Mouse (Mus musculus) adrenal gland, adult 18-20 months (tissue): ENCODE measurements around the gene Tcl1b2. TPM values are rescaled to one million over a fixed set of nuclear protein-coding genes. Genes with fewer than 3 reads are reported as not detected.
"Not testable (repeated sequence)": the region's sequence is repeated elsewhere in the genome, so short reads cannot be mapped to it uniquely, and the experiment has no call there.

Experiments
- DNase-seq, 2 experiments: peaks; one replicate each; pipeline ENCODE4 v3.0.0; 2021 to 2022; ENCODE audit warnings: low spot score in 2 of 2
- total RNA-seq, 2 experiments: library from RNA; stranded (reverse); gene quantifications; 1 replicate in 1 of 2; 2 replicates in 1 of 2; pipeline ENCODE4 v1.2.3; 2021

Gene Tcl1b2
- total RNA-seq, 2 experiments from 2014 or later = not detected

DNA sequence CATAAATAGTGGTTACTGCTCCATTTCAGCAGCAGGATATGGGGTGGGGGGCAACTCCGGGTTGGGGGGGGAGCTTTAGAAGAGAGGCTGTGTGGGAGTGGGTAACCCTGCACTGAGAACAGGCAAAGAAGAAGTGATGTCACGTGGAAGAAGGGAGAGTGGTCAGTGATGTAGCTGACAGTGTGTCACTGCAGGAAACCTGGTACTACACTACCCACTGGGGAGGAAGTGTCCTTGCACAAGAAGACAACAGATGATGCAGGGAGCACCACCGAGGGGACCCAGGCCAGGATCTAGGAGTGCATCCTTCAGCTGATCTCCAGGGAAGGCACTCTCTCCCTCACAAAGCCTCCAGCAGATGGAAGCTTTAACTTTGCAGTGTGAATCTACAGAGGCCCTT lies 20.9 kb downstream of the Tcl1b2 start:
- DNase-seq = no peak

DNA sequence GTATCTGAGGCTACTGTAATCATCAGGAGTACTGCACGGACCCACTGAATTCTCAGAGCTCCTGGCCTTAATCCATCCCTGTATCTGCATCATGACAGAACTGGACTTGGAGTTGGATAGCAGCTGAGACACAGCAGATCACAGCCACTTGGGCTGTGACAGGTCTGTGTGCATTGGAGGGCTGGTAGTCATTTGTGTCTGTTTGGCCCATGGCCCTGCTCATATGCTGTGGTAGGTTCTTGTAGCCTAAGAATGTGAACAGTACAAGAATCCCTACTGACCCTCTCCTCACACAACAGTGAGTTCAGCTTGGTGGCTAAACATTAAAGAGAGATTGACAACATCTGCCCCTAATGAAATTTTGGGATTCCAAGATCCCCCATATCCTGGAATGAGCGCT lies 27.6 kb downstream of the Tcl1b2 start:
- no peak for DNase-seq

DNA sequence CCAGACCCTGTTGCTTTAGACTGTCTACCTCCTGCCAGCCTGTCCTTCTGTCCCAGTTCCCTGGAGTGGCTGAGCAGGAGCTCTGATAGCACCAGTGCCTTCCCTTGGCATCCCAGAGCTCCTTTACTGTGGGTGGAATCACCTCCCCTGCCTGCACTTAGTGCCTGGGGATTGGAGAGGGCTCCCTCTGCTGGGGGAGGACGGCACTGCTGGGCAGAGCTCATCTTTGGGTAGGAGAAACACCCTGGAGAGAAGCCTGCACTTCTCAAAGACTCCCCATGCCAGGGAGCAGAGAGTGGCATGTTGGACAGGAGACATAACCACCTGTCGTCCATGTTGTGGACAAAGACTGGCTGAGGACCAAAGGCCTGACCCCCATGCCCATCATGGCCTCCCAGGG lies 28.5 kb downstream of the Tcl1b2 start:
- peak; percentile 75 to 77 for DNase-seq

DNA sequence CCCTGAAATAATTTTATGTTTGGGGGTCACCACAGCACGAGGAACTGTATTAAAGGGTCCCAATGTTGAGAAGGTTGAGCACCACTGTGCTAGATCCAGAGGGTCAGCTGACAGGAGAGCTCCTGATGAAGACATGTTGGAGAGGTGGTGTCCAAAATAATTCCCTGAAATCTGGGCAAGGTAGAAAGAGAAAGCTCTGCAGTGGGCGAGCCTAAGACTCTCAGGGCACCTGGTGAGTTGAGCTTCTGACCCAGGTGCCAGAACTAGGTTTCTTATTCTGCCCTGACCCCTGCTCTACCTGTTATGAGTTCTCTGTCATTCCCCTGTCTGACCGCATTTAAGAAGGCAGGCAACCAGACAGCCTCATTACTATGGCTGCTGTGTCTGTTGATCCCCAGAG lies 30.2 kb downstream of the Tcl1b2 start, which contains the start of gene Tcl1b5:
Gene Tcl1b5 (plus strand): TSS at position 301 of the 400 bp plus-strand sequence.
- DNase-seq = not testable (repeated sequence)

DNA sequence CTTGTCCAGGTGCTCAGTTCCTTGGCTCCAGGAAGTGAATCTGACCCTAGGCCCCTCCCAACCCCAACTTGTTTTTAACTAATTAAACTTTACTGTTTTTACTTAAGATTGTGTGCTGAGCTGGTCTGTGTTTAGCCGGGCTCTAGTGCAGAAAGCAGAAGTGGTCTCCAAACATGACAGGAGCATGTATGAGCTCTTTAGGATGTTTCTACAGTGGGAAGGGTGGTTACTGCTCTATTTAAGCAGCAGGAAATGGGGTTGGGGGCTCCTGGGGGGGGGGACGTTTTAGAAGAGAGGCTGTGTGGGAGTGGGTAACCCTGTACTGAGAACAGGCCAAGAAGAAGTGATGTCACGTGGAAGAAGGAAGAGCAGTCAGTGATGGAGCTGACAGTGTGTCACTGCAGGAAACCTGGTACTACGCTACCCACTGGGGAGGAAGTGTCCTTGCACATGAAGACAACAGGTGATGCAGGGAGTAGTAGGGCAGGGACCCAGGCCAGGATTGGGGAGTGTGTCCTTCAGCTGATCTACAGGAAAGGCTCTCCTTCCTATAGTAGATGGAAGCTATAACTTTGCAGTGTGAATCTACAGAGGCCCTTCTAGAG lies 35.3 kb downstream of the Tcl1b2 start:
- DNase-seq = not testable (repeated sequence)

DNA sequence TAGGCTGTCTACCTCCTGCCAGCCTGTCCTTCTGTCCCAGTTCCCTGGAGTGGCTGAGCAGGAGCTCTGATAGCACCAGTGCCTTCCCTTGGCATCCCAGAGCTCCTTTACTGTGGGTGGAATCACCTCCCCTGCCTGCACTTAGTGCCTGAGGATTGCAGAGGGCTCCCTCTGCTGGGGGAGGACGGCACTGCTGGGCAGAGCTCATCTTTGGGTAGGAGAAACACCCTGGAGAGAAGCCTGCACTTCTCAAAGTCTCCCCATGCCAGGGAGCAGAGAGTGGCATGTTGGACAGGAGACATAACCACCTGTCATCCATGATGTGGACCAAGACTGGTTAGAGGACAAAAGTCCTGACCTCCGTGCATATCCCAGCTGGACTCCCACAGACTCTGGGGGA lies 43.2 kb downstream of the Tcl1b2 start:
- DNase-seq = peak in 1 of 2 experiments; percentile 20

DNA sequence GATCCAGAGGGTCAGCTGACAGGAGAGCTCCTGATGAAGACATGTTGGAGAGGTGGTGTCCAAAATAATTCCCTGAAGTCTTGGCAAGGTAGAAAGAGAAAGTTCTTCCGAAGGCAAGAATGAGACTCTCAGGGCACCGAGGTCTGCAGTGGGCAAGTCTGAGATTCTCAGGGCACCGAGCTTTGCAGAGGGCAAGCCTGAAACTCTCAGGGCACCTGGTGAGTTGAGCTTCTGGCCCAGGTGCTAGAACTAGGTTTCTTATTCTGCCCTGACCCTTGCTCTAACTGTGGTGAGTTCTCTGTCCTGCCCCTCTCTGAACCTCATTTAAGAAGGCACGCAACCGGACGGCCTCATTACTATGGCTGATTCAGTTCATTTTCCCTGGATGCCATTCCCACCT lies 44.9 kb downstream of the Tcl1b2 start, which contains the start of gene Tcl1b3:
Gene Tcl1b3 (plus strand): TSS at position 301 of the 400 bp plus-strand sequence.
- not testable (repeated sequence) for DNase-seq

DNA sequence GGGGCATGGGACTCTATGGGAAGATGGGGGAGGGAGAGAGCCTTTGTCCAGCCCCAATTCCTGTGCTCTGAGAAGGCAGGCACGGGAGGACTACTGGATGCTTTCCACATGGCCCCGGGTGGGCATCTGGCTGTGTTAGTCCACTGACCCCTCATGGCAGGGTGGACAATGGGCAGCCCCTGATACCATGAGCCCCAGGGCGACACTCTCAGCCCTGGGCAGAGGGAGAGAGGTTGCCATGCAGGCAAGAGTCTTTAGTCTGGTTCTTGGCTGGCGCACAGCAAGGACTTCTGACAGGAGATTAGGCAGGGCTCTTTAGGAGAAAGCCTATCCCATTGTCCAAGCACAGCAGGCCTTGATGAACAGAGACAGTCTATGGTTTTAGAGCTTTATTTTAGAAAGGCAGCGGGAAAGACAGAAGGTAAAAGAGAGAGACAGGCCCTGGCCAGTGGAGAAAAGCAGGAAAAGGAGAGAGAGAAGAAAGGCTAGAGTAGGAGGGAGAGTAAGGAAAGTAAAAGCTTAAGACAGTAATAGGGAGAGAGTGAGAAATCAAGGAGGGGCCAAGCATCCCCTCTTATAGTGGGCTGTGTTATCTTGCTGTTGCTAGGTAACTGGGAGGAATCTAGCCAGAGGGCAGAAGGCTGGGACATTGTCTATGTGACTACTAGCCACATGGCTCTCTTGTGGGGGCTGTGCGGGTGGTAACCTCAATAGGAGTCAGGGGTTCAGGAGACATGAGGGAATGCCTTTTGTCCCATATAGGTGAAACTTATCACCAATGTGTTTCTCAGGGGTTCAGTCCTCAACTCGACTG lies 54.1 kb downstream of the Tcl1b2 start:
- not testable (repeated sequence) for DNase-seq

DNA sequence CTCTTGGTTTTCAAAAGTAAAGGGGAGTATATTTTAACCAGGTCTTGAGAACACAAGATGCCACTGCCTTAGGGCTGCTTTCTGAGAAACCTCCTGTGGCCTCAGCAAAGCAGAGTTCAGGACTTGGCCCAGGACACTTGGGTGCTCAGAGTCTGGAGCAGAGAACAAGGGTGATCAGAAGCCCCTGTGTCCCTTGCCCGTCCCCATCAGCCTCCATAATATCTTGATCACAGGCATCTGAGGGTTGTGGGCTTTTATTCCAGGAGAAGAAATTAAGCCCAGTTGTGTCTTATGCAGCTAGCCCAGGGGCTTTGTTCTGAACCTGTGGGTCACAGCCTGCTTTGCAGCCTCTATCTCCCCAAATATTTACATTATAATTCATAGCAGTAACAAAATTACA lies 55.8 kb downstream of the Tcl1b2 start, which contains the start of gene Tcl1b4:
Gene Tcl1b4 (plus strand): TSS at position 301 of the 400 bp plus-strand sequence.
- not testable (repeated sequence) for DNase-seq

Other genes starting within 250 kb of the Tcl1b2 start
- 10 to 100 TPM in 1 of 2 experiments, 1 to 10 TPM in 1; 9.3 to 11.4 TPM for gene Syne3, start 136.2 kb upstream of the Tcl1b2 start, total RNA-seq
- gene Glrx5, start 113.3 kb upstream of the Tcl1b2 start, total RNA-seq = 100 to 1,000 TPM; 115 to 227 TPM
- not detected for gene Tcl1b1, start 13.7 kb downstream of the Tcl1b2 start, total RNA-seq
- not detected for gene Tcl1b5, start 30.3 kb downstream of the Tcl1b2 start, total RNA-seq
- gene Tcl1b3, start 45.0 kb downstream of the Tcl1b2 start, total RNA-seq = not detected
- gene Tcl1b4, start 55.9 kb downstream of the Tcl1b2 start, total RNA-seq = not detected
- not detected for gene Tcl1, start 76.8 kb downstream of the Tcl1b2 start, total RNA-seq
- gene Tunar, start 187.9 kb downstream of the Tcl1b2 start, total RNA-seq = under 1 TPM; 0.38 to 0.40 TPM